ENCODE assay signal across 8 mouse cellular contexts in the genomic region with DNA sequence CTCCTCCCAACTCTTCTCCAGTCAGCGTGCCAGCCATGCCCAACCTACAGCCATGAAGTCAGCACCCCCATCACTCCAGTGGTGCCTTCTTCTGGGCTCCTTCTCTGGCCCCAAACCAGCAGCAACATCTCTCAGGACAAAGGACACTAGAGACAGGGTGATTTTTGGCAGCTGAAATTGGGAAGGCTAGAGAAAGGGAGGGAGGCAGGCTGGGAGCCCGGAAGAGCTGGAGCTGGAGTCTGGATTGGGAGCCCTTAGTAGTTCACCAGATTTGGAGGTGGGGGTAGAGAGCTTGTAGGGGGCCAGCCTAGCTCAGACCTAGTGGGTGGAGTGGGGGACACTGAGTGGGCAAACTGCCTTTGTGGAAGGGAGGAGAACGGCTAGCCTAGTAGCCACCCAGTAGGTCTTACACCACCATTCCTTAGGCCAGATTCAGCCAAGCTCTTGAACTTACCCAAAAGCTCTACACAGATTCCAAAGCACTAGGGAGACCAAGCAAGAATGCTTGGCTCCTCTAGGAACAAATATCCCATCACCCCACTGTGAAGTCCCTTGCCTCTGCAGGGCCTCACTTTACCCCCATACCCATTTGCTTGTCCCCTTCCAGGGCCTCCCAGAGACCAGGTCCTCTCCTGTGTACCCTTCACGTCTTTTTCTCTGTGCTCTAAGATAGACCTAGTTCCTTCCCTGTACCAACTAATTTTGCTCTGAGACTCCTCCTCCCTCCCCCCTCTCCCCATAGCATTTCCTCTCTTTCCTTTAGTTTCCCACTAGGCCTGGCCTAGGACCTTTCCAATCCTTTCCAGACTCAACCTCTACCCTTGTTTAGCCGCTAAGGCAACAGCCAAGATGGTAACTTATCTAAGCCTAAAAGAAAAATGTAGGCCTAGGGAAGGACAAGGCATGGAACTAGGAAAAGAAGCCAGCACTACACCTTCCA. TPM values are rescaled to one million over a fixed set of nuclear protein-coding genes. Genes with fewer than 3 reads are reported as not detected.
A peak's percentile ranks its signal among the peaks of the same experiment; 100 is the strongest.
DNase-seq lines count a peak whose midpoint lies in the region; ATAC-seq and TF ChIP-seq lines count a peak whose summit lies in the region.
"Had no signal": no experiment of that assay in that cellular context is flagged by ENCODE, and none has a peak within 500 bp of the region (broad histone marks: within the 10 kb centered on the region; RNA-seq: fewer than 3 reads in every experiment).

No protein-coding gene starts in this region.

- no peak for TF ChIP-seq POLR2A in brain, embryonic 14.5 days (IDR thresholded peaks at IDR 0.05; ENCODE audit: borderline replicate concordance, extremely low read depth, insufficient read depth, insufficient read length, poor library complexity, severe bottlenecking)

- H3K27me3 ChIP-seq in forebrain, embryonic 12.5 days = no peaks in the 10 kb centered on the region
- peaks cover 8% of the 10 kb centered on the region; the same call in 1 of the 2 replicates for H3K27me3 ChIP-seq in hindbrain, embryonic 12.5 days
- H3K27me3 ChIP-seq in midbrain, embryonic 14.5 days (ENCODE audit: control insufficient read depth, insufficient read depth, low read length) = no peaks in the 10 kb centered on the region

- H3K9me3 ChIP-seq in forebrain, embryonic 12.5 days = no peaks in the 10 kb centered on the region
- H3K9me3 ChIP-seq in hindbrain, embryonic 12.5 days (replicated peaks) = no peaks in the 10 kb centered on the region
- H3K9me3 ChIP-seq in midbrain, embryonic 14.5 days (ENCODE audit: control insufficient read depth, low read length) = no peaks in the 10 kb centered on the region

- no peaks in the 10 kb centered on the region; the same call in 1 of the 2 replicates for H3K36me3 ChIP-seq in forebrain, embryonic 12.5 days (replicated peaks)
- no peaks in the 10 kb centered on the region for H3K36me3 ChIP-seq in hindbrain, embryonic 12.5 days
- H3K36me3 ChIP-seq in midbrain, embryonic 14.5 days (ENCODE audit: control insufficient read depth, insufficient read depth, low read length) = no peaks in the 10 kb centered on the region

- intact Hi-C loops in left cerebral cortex, adult 2 months (cut with DNase I) = loop anchor here (1.0 to 5.0 kb wide), 2 partner anchors 13 to 186 kb away; a partner anchor contains a TSS

- no peak for TF ChIP-seq CTCF in brain, embryonic 14.5 days (IDR thresholded peaks at IDR 0.05; ENCODE audit: borderline replicate concordance, extremely low read depth, insufficient read depth, insufficient read length)
- no peak for TF ChIP-seq CTCF in left cerebral cortex, adult 2 months (IDR thresholded peaks at IDR 0.05)

- peak; percentile 19; the same call in 1 of the 2 replicates for ATAC-seq in forebrain, embryonic 12.5 days (ENCODE audit: low FRiP score)
- peak; percentile 15 for ATAC-seq in hindbrain, embryonic 12.5 days (ENCODE audit: low FRiP score)
- peak; percentile 15; the same call in 1 of the 2 replicates for ATAC-seq in midbrain, embryonic 14.5 days (ENCODE audit: low FRiP score, low TSS enrichment)

- peaks cover 49% of the 10 kb centered on the region for H3K4me1 ChIP-seq in forebrain, embryonic 12.5 days
- H3K4me1 ChIP-seq in hindbrain, embryonic 12.5 days = peaks cover 42% of the 10 kb centered on the region
- peaks cover 41% of the 10 kb centered on the region for H3K4me1 ChIP-seq in midbrain, embryonic 14.5 days (ENCODE audit: control insufficient read depth, insufficient read depth, low read length)

- H3K27ac ChIP-seq in forebrain, embryonic 12.5 days = peak overlapping the region; percentile 98
- peak overlapping the region; percentile 98 for H3K27ac ChIP-seq in hindbrain, embryonic 12.5 days
- peak overlapping the region; percentile 86 for H3K27ac ChIP-seq in left cerebral cortex, adult 2 months
- peak overlapping the region; percentile 97 for H3K27ac ChIP-seq in midbrain, embryonic 14.5 days (replicated peaks; ENCODE audit: low read depth, low read length)

- 28% methylated on average over 5 of the region's 5 CpGs for WGBS in forebrain, embryonic 12.5 days
- 19% methylated on average over 5 of the region's 5 CpGs for WGBS in hindbrain, embryonic 12.5 days
- 20% methylated on average over 5 of the region's 5 CpGs for WGBS in midbrain, embryonic 14.5 days

- H3K4me2 ChIP-seq in forebrain, embryonic 12.5 days = peak overlapping the region; percentile 76
- peak overlapping the region; percentile 73 for H3K4me2 ChIP-seq in hindbrain, embryonic 12.5 days (replicated peaks)
- H3K4me2 ChIP-seq in midbrain, embryonic 14.5 days (ENCODE audit: low read length) = peak overlapping the region; percentile 70

- peak overlapping the region; percentile 89 for H3K4me3 ChIP-seq in forebrain, embryonic 12.5 days (replicated peaks)
- peak overlapping the region; percentile 91 for H3K4me3 ChIP-seq in hindbrain, embryonic 12.5 days
- H3K4me3 ChIP-seq in left cerebral cortex, adult 2 months = peak overlapping the region; percentile 72
- peak overlapping the region; percentile 79 for H3K4me3 ChIP-seq in midbrain, embryonic 14.5 days (replicated peaks; ENCODE audit: low read depth, low read length)
- H3K4me3 ChIP-seq: erythroblast, embryonic 14.5 days had no signal

- H3K9ac ChIP-seq in forebrain, embryonic 12.5 days = peak overlapping the region; percentile 97
- H3K9ac ChIP-seq in hindbrain, embryonic 12.5 days = peak overlapping the region; percentile 98; the same call in 1 of the 2 replicates
- H3K9ac ChIP-seq in midbrain, embryonic 14.5 days (replicated peaks; ENCODE audit: low read length) = no peak overlapping the region; the same call in 1 of the 2 replicates

- DNase-seq in Muller cell, postnatal 12 days (ENCODE audit: inconsistent ontology term) = peak; percentile 91
- DNase-seq in brain, embryonic 14.5 days (ENCODE audit: low read depth) = peak; percentile 89
- DNase-seq in left cerebral cortex, adult 2 months (ENCODE audit: extremely low spot score in 1 of 2, low spot score in 2 of 2) = peak; percentile 53 to 59
- DNase-seq in midbrain, embryonic 14.5 days = peak; percentile 68
- no peak for DNase-seq in thymus, postnatal 25 days

RNA-seq across cellular contexts. Expression of a gene that starts 1.9 kb away (rescaled TPM):
- 62.8 and 136 TPM in 2 replicates for polyA plus RNA-seq in brain, embryonic 14.5 days (2012; rRNA removed)
- 17.6 and 19.2 TPM in 2 replicates for polyA plus RNA-seq in forebrain, embryonic 12.5 days (2016; fragmentation: Nextera tagmentation; extraction: Ambion mirVana)
- polyA plus RNA-seq in hindbrain, embryonic 12.5 days (2016; fragmentation: Nextera tagmentation; extraction: Ambion mirVana) = 20.3 and 20.6 TPM in 2 replicates
- total RNA-seq in left cerebral cortex, adult 2 months (2021) = 100 to 1,000 TPM; 170 to 181 TPM
- 24.4 and 32.3 TPM in 2 replicates for polyA plus RNA-seq in midbrain, embryonic 14.5 days (2014; fragmentation: Nextera tagmentation; extraction: Ambion mirVana)

RNA-seq across cellular contexts. Expression of a gene that starts 2.4 kb away (rescaled TPM):
- not detected in 2 replicates for polyA plus RNA-seq in brain, embryonic 14.5 days (2012; rRNA removed)
- not detected in 2 replicates for polyA plus RNA-seq in forebrain, embryonic 12.5 days (2016; fragmentation: Nextera tagmentation; extraction: Ambion mirVana)
- not detected in 2 replicates for polyA plus RNA-seq in hindbrain, embryonic 12.5 days (2016; fragmentation: Nextera tagmentation; extraction: Ambion mirVana)
- not detected for total RNA-seq in left cerebral cortex, adult 2 months (2021)
- polyA plus RNA-seq in midbrain, embryonic 14.5 days (2014; fragmentation: Nextera tagmentation; extraction: Ambion mirVana) = not detected in 2 replicates

RNA-seq across cellular contexts. Expression of a gene that starts 11.3 kb away (rescaled TPM):
- polyA plus RNA-seq in brain, embryonic 14.5 days (2012; rRNA removed) = 48.6 and 69.6 TPM in 2 replicates
- 10.5 and 10.6 TPM in 2 replicates for polyA plus RNA-seq in forebrain, embryonic 12.5 days (2016; fragmentation: Nextera tagmentation; extraction: Ambion mirVana)
- polyA plus RNA-seq in hindbrain, embryonic 12.5 days (2016; fragmentation: Nextera tagmentation; extraction: Ambion mirVana) = 18.7 and 19.6 TPM in 2 replicates
- 1,000 to 10,000 TPM; 1,064 to 1,067 TPM for total RNA-seq in left cerebral cortex, adult 2 months (2021)
- 64.3 and 83.3 TPM in 2 replicates for polyA plus RNA-seq in midbrain, embryonic 14.5 days (2014; fragmentation: Nextera tagmentation; extraction: Ambion mirVana)
- polyA plus RNA-seq: erythroblast, embryonic 14.5 days had no signal

RNA-seq across cellular contexts. Expression of a gene that starts 17.0 kb away (rescaled TPM):
- polyA plus RNA-seq in brain, embryonic 14.5 days (2012; rRNA removed) = 429 and 583 TPM in 2 replicates
- polyA plus RNA-seq in forebrain, embryonic 12.5 days (2016; fragmentation: Nextera tagmentation; extraction: Ambion mirVana) = 550 and 568 TPM in 2 replicates
- 519 and 565 TPM in 2 replicates for polyA plus RNA-seq in hindbrain, embryonic 12.5 days (2016; fragmentation: Nextera tagmentation; extraction: Ambion mirVana)
- 100 to 1,000 TPM; 298 to 309 TPM for total RNA-seq in left cerebral cortex, adult 2 months (2021)
- 689 and 844 TPM in 2 replicates for polyA plus RNA-seq in midbrain, embryonic 14.5 days (2014; fragmentation: Nextera tagmentation; extraction: Ambion mirVana)

RNA-seq across cellular contexts. Expression of a gene that starts 19.7 kb away (rescaled TPM):
- 2.6 and 2.9 TPM in 2 replicates for polyA plus RNA-seq in brain, embryonic 14.5 days (2012; rRNA removed)
- 5.4 and 6.1 TPM in 2 replicates for polyA plus RNA-seq in forebrain, embryonic 12.5 days (2016; fragmentation: Nextera tagmentation; extraction: Ambion mirVana)
- polyA plus RNA-seq in hindbrain, embryonic 12.5 days (2016; fragmentation: Nextera tagmentation; extraction: Ambion mirVana) = 5.6 TPM in 2 replicates
- total RNA-seq in left cerebral cortex, adult 2 months (2021) = 1 to 10 TPM; 3.3 to 4.0 TPM
- polyA plus RNA-seq in midbrain, embryonic 14.5 days (2014; fragmentation: Nextera tagmentation; extraction: Ambion mirVana) = 2.1 and 5.6 TPM in 2 replicates
